Mouse (Mus musculus) heart, adult 2 months (tissue): ENCODE data around the gene Mtmr3.

ENCODE experiments used
- CTCF ChIP-seq: fragments of 200-600 bp; IDR thresholded peaks from 2 replicates; pipeline ENCODE4 v1.8.1; 2022; ENCODE audit warnings: antibody characterized with exemption, mild to moderate bottlenecking, moderate library complexity
- EP300 ChIP-seq: fragments of 200-500 bp; IDR thresholded peaks from 2 replicates; pipeline ENCODE4 v1.6.1; 2011; ENCODE audit warnings: low read depth, low read length, control low read depth; ENCODE audit not compliant: insufficient read depth
- POLR2A ChIP-seq: fragments of 200-500 bp; IDR thresholded peaks from 2 replicates; pipeline ENCODE4 v1.6.1; 2011; ENCODE audit warnings: mild to moderate bottlenecking, low read depth, low read length, control low read depth; ENCODE audit not compliant: insufficient read depth

GRCm38 (mm10) chr11:4578682-4579081 lies 16.0 kb downstream of the Mtmr3 start:
- TF ChIP-seq POLR2A: no peak
- TF ChIP-seq CTCF: no peak
- no peak for TF ChIP-seq EP300
